Mouse (Mus musculus) CD4-positive naive resting alpha-beta T cell, adult 76 days (primary cell): ENCODE measurements around the gene 1810065E05Rik. TPM values are rescaled to one million over a fixed set of nuclear protein-coding genes. Genes with fewer than 3 reads are reported as not detected.

ENCODE experiments used
- total RNA-seq: library from RNA; stranded (reverse); gene quantifications from one replicate; pipeline ENCODE4 v1.2.4, GENCODE M21; 2023

The 1810065E05Rik gene
- not detected for total RNA-seq

GRCm38 (mm10) chr11:58420815-58421214, at the start of gene 1810065E05Rik:
Gene 1810065E05Rik, plus strand, starts transcription at chr11:58421111.

GRCm38 (mm10) chr11:58378763-58379278, 42.1 kb upstream of the 1810065E05Rik start, which contains the start of gene Lypd8:
Gene Lypd8, plus strand, starts transcription at chr11:58379043.

GRCm38 (mm10) chr11:58432259-58432658, 11.3 kb downstream of the 1810065E05Rik start, which contains the start of gene Gm12253:
Gene Gm12253, plus strand, starts transcription at chr11:58432559.

GRCm38 (mm10) chr11:58452759-58453158, 31.8 kb downstream of the 1810065E05Rik start, which contains the start of gene Lypd9:
Gene Lypd9, minus strand, starts transcription at chr11:58452923.

GRCm38 (mm10) chr11:58462170-58462569, 41.3 kb downstream of the 1810065E05Rik start, which contains the start of gene Olfr30:
Gene Olfr30, minus strand, starts transcription at chr11:58462270.

Other genes with a start within 250 kb of the 1810065E05Rik start
- gene Mrpl22, start 249.4 kb upstream of the 1810065E05Rik start, total RNA-seq: 21.3 TPM
- 67.6 TPM for gene Igtp, start 221.6 kb upstream of the 1810065E05Rik start, total RNA-seq
- 13.8 TPM for gene Irgm2, start 221.5 kb upstream of the 1810065E05Rik start, total RNA-seq
- gene 4930438A08Rik, start 146.3 kb upstream of the 1810065E05Rik start, total RNA-seq: not detected
- 30.7 TPM for gene Zfp692, start 114.0 kb upstream of the 1810065E05Rik start, total RNA-seq
- gene Zfp672, start 90.8 kb upstream of the 1810065E05Rik start, total RNA-seq: 41.1 TPM
- gene Sh3bp5l, start 90.4 kb upstream of the 1810065E05Rik start, total RNA-seq: 24.1 TPM
- not detected for gene Lypd8, start 42.1 kb upstream of the 1810065E05Rik start, total RNA-seq
- gene Gm12253, start 11.4 kb downstream of the 1810065E05Rik start, total RNA-seq: not detected
- gene Lypd9, start 31.8 kb downstream of the 1810065E05Rik start, total RNA-seq: not detected
- gene Olfr30, start 41.2 kb downstream of the 1810065E05Rik start, total RNA-seq: not detected
- gene Olfr332, start 71.4 kb downstream of the 1810065E05Rik start, total RNA-seq: not detected
- not detected for gene Olfr331, start 81.5 kb downstream of the 1810065E05Rik start, total RNA-seq
- gene Olfr330, start 113.7 kb downstream of the 1810065E05Rik start, total RNA-seq: not detected
- not detected for gene Olfr329-ps, start 125.3 kb downstream of the 1810065E05Rik start, total RNA-seq
- 0.56 TPM for gene Olfr328, start 134.5 kb downstream of the 1810065E05Rik start, total RNA-seq
- not detected for gene Olfr224, start 149.4 kb downstream of the 1810065E05Rik start, total RNA-seq
- gene Olfr325, start 156.6 kb downstream of the 1810065E05Rik start, total RNA-seq: not detected
- not detected for gene Olfr324, start 174.0 kb downstream of the 1810065E05Rik start, total RNA-seq
- gene 2210407C18Rik, start 195.0 kb downstream of the 1810065E05Rik start, total RNA-seq: not detected
- gene Olfr323, start 209.4 kb downstream of the 1810065E05Rik start, total RNA-seq: not detected
- gene Trim58, start 219.4 kb downstream of the 1810065E05Rik start, total RNA-seq: 0.35 TPM
- gene Olfr322, start 237.7 kb downstream of the 1810065E05Rik start, total RNA-seq: not detected